Mouse (Mus musculus) left cerebral cortex, postnatal 25 days (tissue): Measurements from ENCODE around the gene Thoc3. TPM values are rescaled to one million over a fixed set of nuclear protein-coding genes. Genes with fewer than 3 reads are reported as not detected.

Experiments used
- DNase-seq, 2 experiments: peaks; one replicate each; pipeline ENCODE4 v3.0.0; 2022; ENCODE audit warnings: low spot score in 2 of 2, mixed read lengths in 1 of 2
- intact Hi-C: fragments of 180-260 bp; cut with DNase I; formaldehyde crosslinking; loops from one replicate; pipeline ENCODE4 v1.15.1; 2025
- total RNA-seq, 2 experiments: library from RNA; stranded (reverse); gene quantifications; 2 replicates each; pipeline ENCODE4 v1.2.3; 2021

The Thoc3 gene
- total RNA-seq, 2 experiments from 2014 or later = 33.4 to 35.6 TPM

DNA sequence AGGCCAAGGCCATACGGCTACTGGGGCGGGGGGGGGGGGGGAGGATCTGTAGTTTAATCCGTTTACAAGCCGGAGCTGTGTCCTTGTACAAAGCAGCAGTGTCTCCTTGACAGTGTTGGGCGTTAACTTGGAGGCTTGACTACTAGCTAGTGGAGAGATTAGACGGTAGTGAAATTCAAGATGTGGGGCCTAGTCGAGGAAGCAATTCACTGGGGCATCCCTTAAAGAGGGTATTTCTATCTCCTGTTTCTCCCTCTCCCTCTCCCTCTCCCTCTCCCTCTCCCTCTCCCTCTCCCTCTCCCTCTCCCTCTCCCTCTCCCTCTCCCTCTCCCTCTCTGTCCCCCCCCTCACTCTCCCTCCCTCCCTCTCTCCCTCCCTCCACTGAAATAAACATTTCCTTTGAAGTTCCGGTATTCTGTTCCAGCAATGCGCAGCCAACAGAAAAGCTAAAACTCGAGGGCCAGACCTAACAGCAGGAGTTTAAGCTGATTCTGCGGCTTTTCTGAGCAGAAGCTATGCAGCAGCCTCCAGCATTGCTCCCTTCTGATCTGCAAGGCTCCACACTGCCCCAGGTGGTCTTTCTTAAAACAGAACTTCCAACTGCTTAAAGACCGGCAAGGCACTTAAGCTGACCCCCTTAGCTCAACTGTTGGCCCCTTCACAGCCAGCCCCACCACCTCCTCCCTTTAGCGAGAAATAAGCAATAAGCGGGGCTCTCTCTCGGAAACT lies 21.0 kb downstream of the Thoc3 start:
- intact Hi-C loops = loop anchor here (1.0 to 5.0 kb wide), 3 partner anchors 70 to 333 kb away; no protein-coding TSS in a partner anchor
- peak; percentile 35 to 63 for DNase-seq

DNA sequence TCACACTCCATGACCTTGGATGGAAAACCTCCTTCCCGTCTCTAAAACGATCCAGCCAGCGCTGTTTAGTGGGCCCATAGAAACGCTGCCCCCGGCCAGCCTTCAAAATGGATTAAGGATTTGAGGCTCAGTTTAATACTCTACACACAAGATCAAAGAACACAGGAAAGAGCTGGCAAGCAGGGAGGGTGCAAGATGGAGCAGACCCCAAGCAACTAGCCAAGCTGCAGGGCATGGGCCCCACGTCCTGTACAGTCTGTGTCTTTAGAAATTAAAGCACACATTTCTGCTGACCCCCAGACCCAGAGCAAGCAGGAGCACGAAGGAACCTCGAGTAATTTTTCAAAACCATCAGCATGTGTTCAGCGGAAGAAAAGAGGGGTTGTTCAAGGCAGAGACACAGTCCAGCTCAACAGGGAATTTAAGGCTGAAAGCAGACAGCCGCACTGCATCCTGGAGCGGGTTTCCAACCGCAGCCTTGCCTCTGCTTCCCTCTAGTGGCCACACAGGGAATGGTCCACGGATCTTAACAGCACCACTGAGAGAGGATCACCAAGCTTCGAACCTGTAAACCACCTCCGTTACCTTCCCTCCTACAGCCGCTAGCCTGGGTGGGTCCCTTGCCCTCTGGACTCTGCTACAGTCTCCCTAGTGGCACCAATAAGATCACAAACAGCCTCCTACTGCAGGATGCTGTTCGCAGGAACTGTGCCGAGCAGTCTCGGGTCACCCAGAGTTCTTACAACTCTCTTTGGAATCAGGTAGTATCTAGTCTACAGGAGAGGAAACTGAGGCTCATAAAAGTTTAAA lies 21.8 kb downstream of the Thoc3 start:
- intact Hi-C loops = loop anchor here (1.0 to 5.0 kb wide), 3 partner anchors 70 to 333 kb away; no protein-coding TSS in a partner anchor

DNA sequence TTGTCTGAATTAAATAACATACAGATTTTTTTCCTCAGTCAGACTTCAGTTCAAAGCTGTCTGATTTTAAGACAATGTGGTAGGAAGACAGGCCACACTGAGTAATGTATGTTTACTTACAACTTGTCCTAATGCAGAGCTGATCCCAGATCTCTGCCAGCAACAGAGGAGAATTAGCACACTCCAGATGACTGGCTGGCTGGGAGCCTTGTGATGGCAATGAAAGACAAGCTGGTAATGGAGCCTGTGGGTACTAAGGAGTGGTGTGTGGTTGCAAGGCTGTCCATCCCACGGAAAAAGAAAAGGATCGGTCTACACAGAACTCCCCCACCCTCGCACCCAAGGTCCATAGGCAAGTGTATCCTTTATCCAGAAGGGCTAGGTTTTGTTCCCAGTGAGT lies 25.0 kb downstream of the Thoc3 start:
- DNase-seq = peak in 1 of 2 experiments; percentile 41
- intact Hi-C loops = loop anchor here (1.0 kb wide), 1 partner anchor 330 kb away; no protein-coding TSS in a partner anchor

More for the DNA sequence above, 21.8 kb downstream of the Thoc3 start:
- DNase-seq = peak; percentile 88 to 92

DNA sequence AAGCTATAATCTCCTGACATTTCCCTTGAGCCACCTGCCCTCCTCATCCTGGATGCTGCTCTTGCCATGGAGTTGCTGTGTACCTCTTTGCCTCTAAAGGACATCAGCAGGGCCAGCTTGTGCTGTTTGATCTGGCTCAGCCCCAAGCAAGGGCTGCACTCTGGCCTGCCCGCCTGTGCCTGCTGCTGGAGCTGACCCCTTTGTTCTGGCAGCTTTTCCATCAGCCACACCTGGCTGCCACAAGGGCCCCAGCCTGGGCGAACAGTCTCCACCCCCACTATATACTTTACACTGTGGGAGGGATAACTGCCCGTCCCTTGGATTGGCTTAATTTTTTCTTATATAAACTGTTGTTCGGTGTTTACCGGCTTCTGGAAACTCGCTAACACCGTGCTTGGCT lies 28.7 kb downstream of the Thoc3 start:
- no peak for DNase-seq
- intact Hi-C loops = no loop called here

DNA sequence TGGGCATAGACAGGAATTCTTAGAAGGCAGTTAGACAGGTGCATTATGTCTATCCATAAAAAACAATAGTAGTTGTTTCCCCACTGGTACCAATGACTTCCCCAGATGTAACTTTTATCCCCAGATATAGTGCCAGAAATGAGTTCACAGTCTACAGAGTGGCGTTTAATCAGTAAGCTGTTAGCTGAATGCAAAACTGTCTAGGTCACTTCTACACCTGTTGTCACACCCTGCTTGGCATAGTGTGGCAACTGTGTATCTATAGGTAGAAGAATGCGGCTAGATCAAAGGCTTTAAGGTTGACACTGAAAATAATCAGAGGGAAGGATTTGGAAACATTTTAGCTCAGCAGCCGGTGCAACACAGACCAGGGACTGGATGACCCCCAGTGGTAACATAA lies 29.8 kb downstream of the Thoc3 start:
- DNase-seq = no peak
- intact Hi-C loops = no loop called here

DNA sequence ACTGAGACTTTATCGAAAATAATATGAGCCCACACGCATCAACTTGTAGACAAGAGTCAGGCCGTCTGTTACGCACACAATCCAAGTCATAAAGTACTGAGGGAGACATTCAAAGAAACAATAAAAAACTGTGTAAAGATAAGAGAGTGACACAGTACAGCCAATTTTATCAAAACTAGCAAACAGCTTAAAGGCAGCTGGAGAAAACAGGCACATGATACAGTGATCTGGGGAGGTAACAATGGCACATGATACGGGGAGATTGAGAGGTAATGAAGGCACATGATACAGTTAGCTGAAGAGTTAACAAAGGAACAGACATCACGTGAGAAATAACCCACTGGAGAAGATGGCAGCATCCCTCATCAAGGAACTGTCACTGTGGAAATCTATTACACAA lies 31.6 kb downstream of the Thoc3 start:
- DNase-seq = no peak
- intact Hi-C loops = no loop called here

DNA sequence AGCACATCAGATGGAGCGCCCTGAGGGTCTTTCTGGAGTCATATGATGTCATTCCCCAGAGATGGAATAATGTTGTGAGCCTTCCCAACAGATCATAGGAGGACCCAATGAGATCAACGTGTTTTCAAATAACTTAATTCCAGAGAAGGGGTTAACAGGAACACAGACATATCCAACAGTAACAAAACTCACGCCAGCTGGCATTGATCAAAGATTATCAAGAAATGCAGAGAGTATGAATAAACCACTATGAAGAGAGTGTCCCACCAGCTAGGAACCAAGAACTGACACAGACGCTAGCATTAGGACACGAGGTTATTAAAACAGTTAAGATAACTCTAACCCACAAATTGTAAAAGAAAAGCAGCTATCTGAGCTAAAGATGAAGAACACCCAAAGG lies 32.0 kb downstream of the Thoc3 start:
- DNase-seq = no peak
- intact Hi-C loops = no loop called here

DNA sequence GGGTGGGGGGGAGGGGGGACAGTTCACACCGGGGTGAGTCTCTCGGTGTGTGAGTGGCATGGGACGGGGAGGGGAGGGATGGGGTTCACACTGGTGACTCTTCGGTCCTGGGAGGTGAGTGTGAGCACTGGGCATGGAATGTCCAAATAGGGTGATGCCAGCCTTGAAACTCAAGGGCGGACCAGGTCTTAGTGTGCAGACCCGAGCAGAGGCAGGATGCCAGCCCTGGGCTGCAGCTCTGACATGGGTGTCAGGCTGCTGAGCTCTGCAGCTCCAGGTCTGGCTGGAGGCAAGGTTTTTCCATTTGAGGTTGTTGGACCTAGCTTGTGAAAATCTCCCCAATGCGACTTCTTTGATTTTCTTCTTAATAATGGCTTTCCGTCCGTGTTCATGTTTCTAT lies 37.5 kb downstream of the Thoc3 start:
- intact Hi-C loops = no loop called here
- DNase-seq = no peak

DNA sequence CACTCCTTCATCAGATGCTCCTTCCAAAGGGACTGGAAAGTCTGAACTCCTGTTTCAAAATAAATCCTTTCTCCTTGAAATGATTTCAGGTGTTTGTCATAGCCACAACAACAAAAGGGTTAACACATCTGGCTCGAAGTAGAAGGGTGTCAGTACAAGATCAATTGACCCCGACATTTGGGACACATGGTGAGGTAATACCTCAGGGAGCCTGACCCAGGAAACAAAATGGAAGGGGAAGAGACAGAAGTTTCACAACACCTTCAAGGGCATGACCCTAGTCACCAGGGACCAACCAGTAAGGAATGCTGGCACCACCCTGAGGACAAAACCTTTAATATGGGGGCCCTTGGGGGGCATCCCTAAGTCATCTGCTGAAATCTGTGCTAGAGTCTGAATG lies 38.6 kb downstream of the Thoc3 start:
- no peak for DNase-seq
- intact Hi-C loops = no loop called here

DNA sequence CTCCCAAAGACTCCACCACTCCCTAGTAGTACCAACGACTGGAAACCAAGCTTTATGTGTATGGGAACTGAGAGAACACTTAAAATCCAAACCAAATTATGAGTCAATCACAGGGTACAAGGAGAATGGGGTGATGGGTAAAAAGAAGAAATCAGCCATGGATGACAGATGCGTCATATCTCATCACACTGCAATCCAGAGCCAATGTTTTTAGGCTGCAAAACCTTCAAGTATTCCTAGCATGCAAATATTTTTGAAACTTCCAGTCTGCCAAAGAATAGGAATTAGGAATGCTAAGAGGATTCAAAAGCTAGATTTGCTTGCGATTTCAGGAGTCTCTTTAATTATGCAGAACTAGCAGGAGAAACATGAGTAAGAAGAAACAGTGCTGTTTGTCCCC lies 39.9 kb downstream of the Thoc3 start:
- intact Hi-C loops = no loop called here
- DNase-seq = peak in 1 of 2 experiments; percentile 19

DNA sequence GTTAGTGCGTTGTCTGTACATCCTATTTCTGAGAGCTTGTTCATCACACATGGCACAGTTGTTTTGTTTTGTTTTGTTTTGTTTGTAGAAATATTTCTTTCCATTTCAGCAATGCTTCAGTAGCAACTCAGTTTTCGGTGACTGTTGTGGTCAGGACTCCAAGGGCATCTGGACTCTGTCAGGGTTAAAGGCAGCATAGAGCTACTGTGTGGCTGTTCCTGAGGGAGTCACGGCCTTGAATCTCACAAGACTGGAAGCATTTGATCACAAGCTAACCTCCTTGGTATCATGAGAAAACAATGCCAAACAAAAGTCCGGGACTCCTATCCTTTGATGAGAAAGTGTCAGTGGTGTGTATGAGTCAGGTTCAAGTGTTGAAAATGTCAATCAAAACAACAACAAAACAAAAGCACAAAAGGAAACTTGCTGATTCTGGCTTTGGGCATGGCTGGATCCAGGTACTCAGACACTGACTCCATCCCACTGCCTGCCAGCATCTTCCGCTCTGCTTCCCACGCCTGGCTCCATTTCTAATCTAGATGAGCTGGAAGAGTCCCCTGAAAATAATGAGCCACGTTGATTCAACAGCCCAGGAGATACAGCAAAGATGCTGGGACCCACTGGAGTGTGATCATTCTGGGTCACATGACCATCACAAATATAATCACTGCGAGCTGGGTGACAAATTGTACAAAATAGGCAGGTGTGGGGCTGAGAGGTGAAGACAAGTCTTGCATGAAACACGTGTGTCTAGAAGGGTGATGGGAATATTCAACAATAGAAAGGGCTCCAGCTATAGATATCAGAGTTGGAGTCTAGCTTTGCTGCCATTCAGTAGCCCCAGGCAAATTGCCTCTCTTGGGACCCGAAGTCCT lies 41.6 kb downstream of the Thoc3 start:
- DNase-seq = peak in 1 of 2 experiments; percentile 28
- intact Hi-C loops = no loop called here

DNA sequence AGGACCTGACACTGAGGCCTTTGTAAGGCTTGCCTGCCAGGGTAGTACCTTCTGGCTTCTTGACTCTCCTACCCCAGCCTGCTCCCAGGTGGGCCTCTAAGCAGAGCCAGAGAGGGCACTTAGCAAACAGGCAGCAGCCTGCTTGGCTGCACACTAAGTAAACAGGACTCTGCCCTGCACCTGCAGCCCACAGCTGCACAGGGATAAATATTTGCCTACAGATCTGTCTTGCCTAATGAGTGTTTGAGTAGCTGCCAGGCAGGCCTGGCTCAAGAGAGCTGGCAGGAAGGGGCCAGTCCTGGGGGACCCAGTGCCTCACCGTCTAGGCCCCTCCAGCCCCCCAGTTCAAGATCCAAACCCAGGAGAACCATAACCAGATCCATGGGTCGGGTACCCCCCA lies 43.4 kb downstream of the Thoc3 start:
- DNase-seq = no peak
- intact Hi-C loops = no loop called here

DNA sequence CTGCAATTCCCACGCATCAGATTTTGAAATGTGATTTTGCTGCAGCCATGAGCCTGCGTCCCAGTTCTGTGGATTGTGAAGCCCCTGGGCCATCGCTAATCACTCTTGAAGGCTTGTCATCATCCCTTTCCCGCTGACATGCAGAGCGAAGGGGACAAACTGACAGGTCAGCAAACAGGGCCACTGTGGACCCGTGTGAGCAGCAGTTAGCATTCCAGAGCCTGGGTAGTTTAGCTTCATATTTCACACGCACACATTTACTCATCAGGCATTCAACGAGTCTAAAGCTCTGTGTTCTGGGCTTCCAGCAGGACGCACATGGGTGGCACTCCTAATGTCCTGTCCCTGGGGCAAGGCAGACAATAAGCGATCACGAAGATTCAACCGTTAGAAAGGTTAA lies 48.4 kb downstream of the Thoc3 start:
- intact Hi-C loops = no loop called here
- DNase-seq = no peak

DNA sequence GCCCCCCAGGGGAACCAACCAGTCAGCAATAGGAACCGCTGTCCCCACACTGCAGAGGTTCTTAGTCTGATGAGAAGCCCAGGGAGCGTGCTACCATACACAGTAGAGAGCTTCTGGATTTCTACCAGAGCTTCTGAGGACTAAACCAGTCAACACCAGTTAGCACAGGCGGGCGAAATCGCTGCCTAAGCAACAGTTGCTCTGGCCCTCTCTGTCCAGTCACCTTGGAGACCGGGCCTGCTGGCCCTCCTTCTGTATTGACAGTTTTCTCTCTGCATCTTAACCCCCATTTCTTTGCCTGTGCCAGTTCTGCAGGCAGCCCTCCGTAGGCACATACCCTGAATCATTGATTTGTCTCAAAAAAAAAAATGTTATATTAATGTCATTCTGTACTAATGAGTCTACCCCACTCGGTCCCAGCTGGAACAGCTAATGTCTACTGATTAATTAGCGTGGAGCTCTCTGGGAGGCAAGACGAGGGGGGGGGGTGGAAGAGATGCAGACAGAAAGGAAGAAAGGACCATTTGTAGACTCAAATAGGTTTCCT lies 49.8 kb downstream of the Thoc3 start:
- intact Hi-C loops = no loop called here
- peak in 1 of 2 experiments; percentile 16 for DNase-seq

DNA sequence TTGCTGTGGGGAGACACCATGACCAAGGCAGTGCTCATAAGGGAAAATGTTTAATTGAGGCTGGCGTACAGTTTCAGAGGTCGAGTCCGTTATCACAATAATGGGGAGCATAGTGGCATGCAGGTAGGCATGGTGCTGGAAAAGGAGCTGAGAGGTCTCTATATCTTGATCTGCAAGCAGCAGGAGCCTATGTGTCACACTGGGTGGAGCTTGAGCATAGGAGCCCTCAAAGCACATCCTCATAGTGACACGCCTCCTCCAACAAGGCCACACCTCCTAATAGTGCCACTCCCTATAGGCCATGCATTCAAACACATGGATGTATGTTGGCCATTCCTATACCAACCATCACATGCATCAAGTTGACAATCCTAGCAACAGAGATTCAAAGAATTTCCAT lies 53.6 kb downstream of the Thoc3 start:
- no peak for DNase-seq
- intact Hi-C loops = no loop called here

DNA sequence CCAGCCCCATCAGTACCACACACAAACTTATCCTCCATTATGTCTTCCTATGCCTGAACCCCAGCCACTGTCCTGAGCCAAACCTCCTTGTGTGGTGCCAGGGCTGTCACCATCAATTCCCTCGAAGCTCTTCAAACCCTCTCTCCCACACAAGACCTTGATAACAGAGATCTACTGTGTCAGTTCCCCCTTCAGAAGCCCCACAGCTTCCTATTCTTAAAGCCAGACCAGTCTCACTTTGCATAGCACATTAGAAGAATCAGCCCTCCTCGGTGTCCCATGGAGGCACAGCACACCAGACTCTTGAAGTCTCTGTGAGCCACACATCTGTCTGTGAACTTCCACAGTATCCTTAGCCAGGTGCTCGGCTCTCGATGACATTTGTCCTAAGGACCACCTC lies 55.9 kb downstream of the Thoc3 start:
- intact Hi-C loops = no loop called here
- DNase-seq = no peak

DNA sequence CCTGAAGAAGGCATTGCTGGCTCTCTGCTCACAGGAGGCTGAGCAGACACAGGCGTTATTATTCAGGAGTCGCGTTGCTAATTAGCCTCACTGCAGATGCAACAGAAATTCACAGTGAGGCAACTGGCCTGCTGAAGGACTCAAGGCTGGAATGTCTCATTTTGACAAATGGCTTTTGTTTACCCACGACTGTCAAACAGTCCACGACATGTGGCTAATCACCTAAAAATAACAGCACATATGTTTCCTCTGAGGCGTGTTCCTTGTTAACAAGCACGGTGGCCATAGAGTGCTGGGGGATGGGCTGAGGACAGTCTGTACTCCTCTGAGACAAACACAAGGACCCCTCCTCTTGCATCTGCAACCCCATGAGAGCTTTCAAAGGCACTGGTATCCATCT lies 56.4 kb downstream of the Thoc3 start:
- intact Hi-C loops = no loop called here
- DNase-seq = no peak

DNA sequence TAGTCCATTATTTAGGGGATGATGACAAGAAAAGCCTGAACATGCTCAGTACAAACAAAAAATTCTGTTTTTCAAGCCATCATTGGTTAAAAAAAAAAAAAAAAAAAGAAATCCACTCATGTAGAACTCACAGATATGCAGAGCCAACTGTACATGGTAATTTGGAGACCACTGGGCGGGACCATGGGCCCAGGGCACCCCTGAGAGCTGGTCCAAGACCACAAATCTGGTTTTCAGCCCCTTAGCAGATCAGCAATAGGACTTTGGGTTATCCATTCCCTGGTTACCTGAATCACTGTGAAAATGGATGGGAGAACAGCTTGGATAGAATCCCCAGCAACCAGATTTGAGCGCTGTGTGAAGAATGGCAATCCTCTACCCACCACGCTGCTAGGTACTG lies 57.0 kb downstream of the Thoc3 start:
- no peak for DNase-seq
- intact Hi-C loops = no loop called here
